Mouse (Mus musculus) bone marrow macrophage, adult 2 months (primary cell): Measurements from ENCODE around the gene Spaca3. TPM values are rescaled to one million over a fixed set of nuclear protein-coding genes. Genes with fewer than 3 reads are reported as not detected.

Experiments
- H3K27ac ChIP-seq: 2 replicates; pipeline ENCODE4 v1.5.1; 2012; ENCODE audit warnings: low read depth, low read length; ENCODE audit not compliant: insufficient read depth
- H3K4me1 ChIP-seq: 2 replicates; pipeline ENCODE4 v1.6.1; 2012; ENCODE audit warnings: low read length; ENCODE audit not compliant: control insufficient read depth, insufficient read depth
- H3K4me3 ChIP-seq: 2 replicates; pipeline ENCODE4 v1.5.1; 2012; ENCODE audit warnings: mild to moderate bottlenecking, low read length, moderate library complexity; ENCODE audit not compliant: insufficient read depth
- CTCF ChIP-seq: IDR thresholded peaks from 2 replicates; pipeline ENCODE4 v1.5.1; 2012; ENCODE audit warnings: low read depth, mild to moderate bottlenecking, low read length, moderate library complexity
- POLR2A ChIP-seq: IDR thresholded peaks from 2 replicates; pipeline ENCODE4 v1.6.1; 2012; ENCODE audit warnings: mild to moderate bottlenecking, low read depth, low read length, borderline replicate concordance
- polyA plus RNA-seq: library from polyadenylated mRNA; stranded (reverse); fragments of >200 nt; gene quantifications from 2 replicates; pipeline ENCODE4 v1.2.4, GENCODE M21; 2012; ENCODE audit not compliant: missing spikeins, insufficient read depth, insufficient read length

The Spaca3 gene
- polyA plus RNA-seq, 1 experiment: not detected

- no peaks in the 10 kb centered on the region for H3K4me1 ChIP-seq
- no peak overlapping the region for H3K4me3 ChIP-seq
- TF ChIP-seq CTCF (no peak), POLR2A (no peak)
- H3K27ac ChIP-seq: no peak overlapping the region
Measured at GRCm38 (mm10) chr11:80835395-80835794, 22.8 kb upstream of the Spaca3 start.

GRCm38 (mm10) chr11:80835841-80836240, 22.3 kb upstream of the Spaca3 start:
- H3K4me1 ChIP-seq: no peaks in the 10 kb centered on the region
- no peak overlapping the region for H3K27ac ChIP-seq
- no peak for TF ChIP-seq CTCF
- TF ChIP-seq POLR2A: no peak
- no peak overlapping the region for H3K4me3 ChIP-seq

GRCm38 (mm10) chr11:80838724-80839123, 19.4 kb upstream of the Spaca3 start:
- Histone ChIP-seq H3K4me3 (no peak overlapping the region), H3K27ac (no peak overlapping the region), H3K4me1 (no peaks in the 10 kb centered on the region)
- TF ChIP-seq POLR2A: no peak
- no peak for TF ChIP-seq CTCF

- Histone ChIP-seq H3K27ac (no peak overlapping the region), H3K4me3 (no peak overlapping the region), H3K4me1 (no peaks in the 10 kb centered on the region)
- TF ChIP-seq CTCF (no peak), POLR2A (no peak)
Measured at GRCm38 (mm10) chr11:80843435-80843834, 14.7 kb upstream of the Spaca3 start.

GRCm38 (mm10) chr11:80845486-80845885, 12.7 kb upstream of the Spaca3 start:
- H3K4me1 ChIP-seq: no peaks in the 10 kb centered on the region
- H3K4me3 ChIP-seq: no peak overlapping the region
- no peak overlapping the region for H3K27ac ChIP-seq
- TF ChIP-seq POLR2A (no peak), CTCF (no peak)

- no peak overlapping the region for H3K27ac ChIP-seq
- TF ChIP-seq CTCF: no peak
- TF ChIP-seq POLR2A: no peak
- no peaks in the 10 kb centered on the region for H3K4me1 ChIP-seq
- no peak overlapping the region for H3K4me3 ChIP-seq
Measured at GRCm38 (mm10) chr11:80846115-80846514, 12.1 kb upstream of the Spaca3 start.

GRCm38 (mm10) chr11:80848131-80848530, 10.0 kb upstream of the Spaca3 start:
- Histone ChIP-seq H3K4me3 (no peak overlapping the region), H3K27ac (no peak overlapping the region), H3K4me1 (no peaks in the 10 kb centered on the region)
- TF ChIP-seq POLR2A: no peak
- TF ChIP-seq CTCF: no peak

GRCm38 (mm10) chr11:80851859-80852258, 6.3 kb upstream of the Spaca3 start:
- Histone ChIP-seq H3K4me3 (no peak overlapping the region), H3K4me1 (no peaks in the 10 kb centered on the region), H3K27ac (no peak overlapping the region)
- TF ChIP-seq CTCF: no peak
- no peak for TF ChIP-seq POLR2A

- TF ChIP-seq POLR2A: no peak
- TF ChIP-seq CTCF: no peak
- Histone ChIP-seq H3K27ac (no peak overlapping the region), H3K4me1 (no peaks in the 10 kb centered on the region), H3K4me3 (no peak overlapping the region)
Measured at GRCm38 (mm10) chr11:80853014-80853413, 5.2 kb upstream of the Spaca3 start.

GRCm38 (mm10) chr11:80854430-80854829, 3.7 kb upstream of the Spaca3 start:
- H3K27ac ChIP-seq: no peak overlapping the region
- TF ChIP-seq CTCF: no peak
- TF ChIP-seq POLR2A: no peak
- H3K4me3 ChIP-seq: no peak overlapping the region
- H3K4me1 ChIP-seq: no peaks in the 10 kb centered on the region

- Histone ChIP-seq H3K4me3 (no peak overlapping the region), H3K4me1 (no peaks in the 10 kb centered on the region), H3K27ac (no peak overlapping the region)
- no peak for TF ChIP-seq CTCF
- no peak for TF ChIP-seq POLR2A
Measured at GRCm38 (mm10) chr11:80854908-80855307, 3.3 kb upstream of the Spaca3 start.
